Mouse (Mus musculus) MEL-GATA-1-ER (cell line): ENCODE data around the gene Fyb.

Experiments
- DNase-seq: peaks from one replicate; pipeline ENCODE4 v3.0.0-alpha.2; 2012; ENCODE audit warnings: low read depth; ENCODE audit errors: extremely low read depth

Gene Fyb

DNA sequence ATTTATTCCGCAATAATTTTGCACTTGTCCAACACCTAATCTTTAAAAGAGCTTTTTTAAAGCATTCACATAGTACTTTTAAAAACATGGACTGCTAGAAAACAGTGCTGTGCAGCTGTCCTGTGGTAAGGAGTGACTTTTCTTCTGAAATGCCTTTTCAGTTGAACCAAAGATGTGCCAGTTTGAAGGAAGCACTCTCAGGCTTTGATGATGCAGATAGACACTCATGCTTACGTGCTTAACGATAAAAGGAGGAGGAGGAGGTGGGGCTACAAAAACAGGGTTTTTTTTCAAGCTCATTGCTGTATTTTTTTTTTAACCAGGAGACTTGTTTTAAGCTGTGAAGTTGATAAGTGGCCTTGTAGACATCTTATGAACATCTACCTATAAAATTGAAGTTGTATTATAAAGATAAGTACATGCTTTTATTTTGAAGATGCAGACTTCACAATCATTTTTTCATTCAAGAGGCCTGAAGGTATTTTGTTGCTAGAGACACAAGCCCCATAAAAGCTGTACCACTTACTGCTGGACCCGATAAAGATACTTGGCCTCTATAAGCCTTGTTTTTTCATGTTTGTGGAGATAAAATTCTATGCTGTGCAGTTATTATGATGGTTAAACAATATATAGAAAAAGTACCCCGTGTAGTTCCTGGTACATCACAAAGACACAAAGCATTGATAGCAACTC, 70.1 kb downstream of the Fyb start:
- peak; percentile 44 for DNase-seq

DNA sequence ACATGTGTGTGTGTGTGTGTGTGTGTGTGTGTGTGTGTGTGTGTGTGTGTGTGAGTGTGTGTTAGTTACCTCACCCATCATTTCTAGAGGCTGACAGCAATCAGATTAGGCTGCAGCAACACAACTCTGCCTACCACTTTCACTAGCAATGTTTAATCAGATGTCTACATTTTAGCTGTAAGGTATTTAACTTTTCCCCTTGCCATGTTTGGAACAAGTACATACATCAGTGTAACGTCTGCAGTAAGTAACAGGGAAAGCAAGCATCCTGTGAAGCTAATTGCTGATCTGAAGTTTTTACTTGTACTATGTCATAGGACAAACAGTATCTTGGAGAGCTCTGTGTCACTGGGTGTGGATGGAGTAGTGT, 70.6 kb downstream of the Fyb start:
- DNase-seq, result no peak

DNA sequence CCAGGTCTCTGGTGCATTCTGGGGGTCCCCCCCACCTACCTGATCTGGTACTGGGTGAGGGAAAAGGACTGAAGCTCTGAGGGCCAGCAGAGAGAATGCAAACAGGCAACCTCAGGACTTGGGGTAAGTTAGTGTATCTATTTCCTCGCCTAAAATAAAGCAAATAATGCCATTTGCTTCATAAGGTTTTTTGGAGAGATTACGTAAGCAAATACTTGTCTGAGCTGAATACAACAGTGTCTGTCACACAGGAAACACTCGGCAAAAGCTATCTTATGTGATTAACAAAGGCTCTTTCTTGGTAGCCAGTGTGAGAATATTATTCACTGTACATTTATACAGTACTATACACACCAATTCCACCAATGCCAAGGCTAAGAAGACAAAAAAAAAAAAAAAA, 76.0 kb downstream of the Fyb start:
- DNase-seq, result no peak

DNA sequence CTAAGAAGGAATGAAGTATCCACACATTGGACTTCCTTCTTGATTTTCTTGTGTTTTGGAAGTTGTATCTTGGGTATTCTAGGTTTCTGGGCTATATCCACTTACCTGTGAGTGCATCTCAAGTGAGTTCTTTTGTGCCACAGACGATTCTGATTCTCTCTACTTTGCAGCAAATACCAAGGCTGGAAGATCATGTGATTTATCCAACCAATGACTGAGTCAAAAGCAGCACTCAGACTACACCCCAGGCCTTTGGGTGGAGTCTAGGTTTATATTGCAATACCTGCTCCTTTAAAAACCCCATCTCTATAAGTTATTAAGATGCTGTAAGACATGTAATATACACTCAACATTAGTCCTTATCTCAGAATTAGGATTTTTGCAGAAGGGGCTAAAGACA, 77.7 kb downstream of the Fyb start:
- no peak for DNase-seq

DNA sequence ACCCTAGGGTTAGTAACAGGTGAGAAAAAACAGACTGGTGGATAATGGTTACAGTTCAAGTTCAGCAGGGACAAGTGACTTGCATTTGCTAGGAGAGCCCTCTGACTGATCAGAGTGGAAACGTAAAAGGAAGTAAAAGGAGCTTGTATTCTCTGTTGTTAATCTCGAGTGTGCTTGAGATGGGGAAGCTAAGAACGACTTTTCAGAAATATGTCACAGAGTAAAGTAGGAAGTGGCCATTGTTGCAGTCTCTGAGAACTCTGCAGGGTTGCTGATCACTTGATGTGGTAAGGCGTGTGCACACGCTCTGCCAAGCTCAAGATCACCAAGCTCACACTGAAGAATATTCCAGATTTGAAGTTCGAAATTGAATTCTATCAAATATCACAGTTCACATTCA, 78.7 kb downstream of the Fyb start:
- DNase-seq, result peak; percentile 66

DNA sequence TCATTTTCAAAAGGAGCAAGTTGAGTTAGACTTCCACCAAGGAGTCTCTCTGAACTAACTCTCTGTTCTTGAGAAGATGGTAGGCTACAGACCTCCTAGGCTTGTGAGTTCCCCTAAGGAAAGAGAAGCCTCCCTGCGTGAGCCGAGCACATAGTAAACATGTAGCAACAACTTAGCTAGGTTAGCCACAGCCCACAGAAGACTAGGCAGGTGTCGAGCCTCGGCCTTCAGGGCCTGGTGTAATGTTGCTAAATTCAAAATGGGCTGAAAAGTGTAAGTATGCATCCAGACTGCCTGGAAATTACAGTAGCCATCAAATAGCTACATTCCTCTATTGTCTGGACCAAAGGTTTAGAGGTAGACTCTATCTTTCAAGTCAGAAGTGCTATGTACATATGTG, 79.3 kb downstream of the Fyb start:
- DNase-seq, result no peak

DNA sequence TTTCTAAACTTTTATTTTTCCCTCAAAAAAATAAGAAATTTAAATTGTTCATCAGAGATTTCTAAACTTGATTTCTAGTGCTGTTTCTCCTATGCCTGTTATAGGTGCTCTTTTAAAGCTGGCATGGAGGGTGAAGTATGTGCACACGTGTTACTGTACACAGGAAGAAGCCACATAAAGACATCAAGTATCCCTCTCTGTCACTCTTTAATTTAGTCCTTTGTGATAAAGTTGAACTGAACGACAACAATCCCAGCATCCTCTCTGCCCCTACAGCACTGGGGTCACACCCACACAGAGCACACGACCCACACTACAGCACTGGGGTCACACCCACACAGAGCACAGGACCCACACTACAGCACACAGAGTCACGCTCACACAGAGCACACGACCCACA, 88.0 kb downstream of the Fyb start:
- no peak for DNase-seq

DNA sequence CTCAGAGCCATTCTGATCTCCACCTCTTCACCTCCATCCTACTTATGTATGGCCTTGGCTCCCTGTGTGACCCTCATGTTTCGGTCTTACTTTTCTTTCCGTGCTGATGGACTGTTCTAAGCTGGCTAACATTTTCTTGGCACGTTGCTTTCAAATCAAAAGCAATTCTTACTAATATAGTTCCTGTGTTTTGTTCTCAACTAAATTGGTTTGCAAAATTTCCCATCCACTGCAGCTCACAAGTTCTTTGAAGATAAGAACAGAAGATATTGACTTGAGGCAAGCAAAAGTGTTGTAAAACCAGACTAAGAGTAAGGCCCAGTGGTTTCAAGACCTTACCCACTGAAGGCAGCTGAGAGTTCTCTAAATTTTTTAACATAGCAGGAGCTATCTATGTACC, 90.2 kb downstream of the Fyb start:
- DNase-seq, result no peak

DNA sequence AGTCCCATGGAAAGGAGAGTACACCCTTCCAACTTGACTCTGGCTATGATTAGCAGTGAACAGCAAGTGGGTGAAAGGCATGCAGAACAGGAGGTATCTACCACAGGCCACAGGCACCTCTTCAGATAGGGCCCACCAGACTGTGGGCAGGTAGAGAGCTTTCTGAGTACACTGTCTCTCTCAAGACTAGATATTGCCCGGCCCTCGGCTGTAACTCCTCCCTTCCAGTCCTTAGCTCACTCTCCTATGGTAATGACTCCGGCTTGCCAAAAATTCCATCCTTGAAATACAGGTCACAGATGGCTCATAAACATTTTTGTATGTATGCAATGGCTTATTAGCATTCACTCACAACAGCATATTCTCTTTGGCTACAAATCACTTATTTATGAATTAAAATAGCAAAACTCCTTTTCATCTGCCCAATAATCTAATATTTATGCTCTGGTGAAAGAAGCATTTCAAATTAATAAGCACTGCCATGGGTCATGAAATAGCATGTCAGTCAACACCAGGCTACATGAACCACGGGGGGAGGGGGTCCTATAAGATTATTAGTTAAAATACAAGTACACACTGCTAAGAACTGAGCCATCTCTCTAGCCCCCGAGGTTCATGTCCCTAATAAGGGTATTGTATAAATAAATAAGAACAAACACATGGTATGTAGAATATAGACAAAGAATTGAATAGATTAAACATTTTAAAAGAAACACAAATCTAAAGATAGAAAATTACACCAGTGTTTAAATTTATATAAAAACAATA, 93.9 kb downstream of the Fyb start:
- DNase-seq, result no peak

DNA sequence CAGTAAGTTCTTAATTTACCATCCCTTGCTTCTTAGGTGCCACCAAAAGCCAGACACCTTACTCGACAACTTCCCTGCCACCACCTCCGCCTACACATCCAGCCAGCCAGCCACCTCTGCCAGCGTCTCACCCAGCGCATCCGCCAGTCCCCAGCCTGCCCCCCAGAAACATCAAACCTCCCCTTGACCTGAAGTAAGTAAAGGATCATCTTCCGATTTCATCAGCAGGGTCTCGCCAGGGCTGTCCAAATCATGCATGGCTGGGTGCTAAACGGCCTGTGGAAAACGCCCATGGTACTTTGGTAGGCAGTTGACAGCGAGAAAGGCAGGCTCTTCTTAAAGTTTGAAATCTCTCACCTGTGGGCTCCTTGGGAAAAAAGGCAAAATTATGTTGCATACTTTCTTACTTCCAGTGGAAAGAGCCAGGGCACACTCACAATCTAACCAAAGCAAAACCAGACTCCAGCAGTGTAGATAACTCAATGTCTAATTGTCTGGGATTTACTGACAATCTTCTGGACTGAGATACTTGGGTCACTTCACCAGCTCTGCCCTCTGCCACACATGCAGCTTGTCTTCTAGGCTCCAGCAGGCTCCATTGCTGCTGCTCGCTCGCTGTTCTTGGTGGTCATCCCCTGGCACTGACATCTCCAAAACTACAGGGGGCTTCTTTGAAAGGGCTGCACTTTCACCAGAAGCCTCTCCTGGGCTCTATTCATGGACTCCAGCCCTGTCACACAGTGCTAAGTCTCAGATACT, 97.1 kb downstream of the Fyb start:
- no peak for DNase-seq

DNA sequence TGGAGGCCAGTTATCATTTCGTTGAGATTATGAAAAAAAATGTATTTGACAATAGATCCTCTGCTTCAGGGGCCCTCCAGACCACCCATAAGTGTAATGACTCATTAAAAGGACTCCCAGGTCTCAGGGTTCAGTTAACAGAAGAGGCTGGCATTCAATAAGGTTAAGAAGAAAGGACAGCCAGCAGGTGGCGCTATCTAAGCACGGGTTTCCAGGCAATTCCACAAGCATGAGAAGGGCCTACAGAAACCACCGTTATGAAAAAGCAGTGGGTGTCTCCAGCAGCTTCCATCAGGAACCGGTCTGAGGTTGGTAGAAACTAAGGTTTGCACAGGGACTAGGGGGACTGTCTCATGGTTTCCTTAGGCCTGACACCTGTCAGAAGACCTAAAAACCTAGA, 99.9 kb downstream of the Fyb start:
- DNase-seq, result peak; percentile 77

DNA sequence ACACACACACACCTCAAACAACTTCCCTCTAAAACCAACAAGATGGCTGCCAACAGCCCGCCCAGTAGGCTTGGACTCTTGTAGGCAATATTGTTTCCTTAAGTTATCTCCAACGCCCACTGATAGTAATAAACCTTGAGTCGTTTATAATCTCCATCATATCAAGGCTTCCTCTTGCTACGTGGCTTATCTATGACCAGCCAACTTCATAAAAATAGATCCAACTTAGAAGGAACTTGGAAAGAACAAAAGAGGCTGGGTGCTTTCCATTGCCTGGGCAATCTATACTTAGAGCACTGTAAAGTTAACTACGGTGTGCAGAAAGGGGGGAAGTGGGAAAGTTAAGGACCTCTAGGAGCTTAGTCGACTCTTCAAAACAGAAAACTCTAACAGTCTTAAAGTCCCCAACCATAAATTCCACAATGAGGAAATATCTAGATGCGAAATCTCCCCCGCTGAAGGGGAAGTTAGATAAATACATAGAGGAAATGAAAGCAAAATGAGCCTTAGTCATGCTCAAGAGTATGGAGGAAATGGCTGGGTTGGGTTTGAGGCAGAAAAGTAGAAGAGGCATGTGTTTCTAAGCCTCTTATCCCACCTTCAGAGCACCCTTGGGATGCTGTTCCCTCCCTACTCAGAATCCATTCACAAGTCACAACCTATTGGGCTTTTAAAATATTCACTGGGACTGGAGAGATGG, 101.0 kb downstream of the Fyb start:
- DNase-seq, result peak; percentile 65

DNA sequence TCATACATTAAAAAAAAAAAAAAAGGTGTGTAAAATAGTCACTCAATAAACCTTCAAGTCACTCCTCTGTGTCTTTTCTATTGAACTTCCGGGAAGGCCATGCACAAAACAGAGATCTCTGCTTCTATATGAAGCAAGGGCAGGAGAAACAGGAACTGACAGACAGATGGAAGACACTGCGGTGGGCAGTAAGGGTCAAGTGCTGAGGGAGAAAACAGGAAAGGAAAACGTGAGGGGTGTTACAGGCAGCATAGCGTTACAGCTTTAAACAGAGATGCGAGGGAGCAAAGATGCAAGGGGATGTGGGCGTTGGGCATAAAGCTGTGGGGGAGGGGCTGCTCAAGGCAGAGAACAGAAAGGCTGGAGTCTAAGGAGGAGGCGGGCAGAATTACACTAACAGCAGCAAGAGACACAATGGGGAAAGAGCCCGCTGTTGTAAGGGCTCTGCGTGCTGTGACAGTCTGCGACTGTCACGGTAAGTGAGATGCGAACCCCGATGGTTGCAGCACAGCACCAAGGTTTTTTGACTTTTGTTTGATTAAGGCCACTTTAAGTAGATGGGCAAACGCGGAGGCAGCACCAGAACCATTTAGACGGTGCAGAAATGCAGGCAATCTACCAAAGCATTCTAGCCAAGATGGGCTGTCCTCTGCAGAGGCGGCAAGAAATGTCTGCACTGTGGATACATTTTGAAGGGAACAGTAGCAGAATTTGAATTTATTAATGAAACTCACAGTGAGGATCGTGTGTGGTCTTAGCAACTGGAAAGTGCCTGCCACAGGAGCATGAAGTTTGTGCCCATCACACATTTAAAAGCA, 101.9 kb downstream of the Fyb start:
- peak; percentile 4 for DNase-seq

DNA sequence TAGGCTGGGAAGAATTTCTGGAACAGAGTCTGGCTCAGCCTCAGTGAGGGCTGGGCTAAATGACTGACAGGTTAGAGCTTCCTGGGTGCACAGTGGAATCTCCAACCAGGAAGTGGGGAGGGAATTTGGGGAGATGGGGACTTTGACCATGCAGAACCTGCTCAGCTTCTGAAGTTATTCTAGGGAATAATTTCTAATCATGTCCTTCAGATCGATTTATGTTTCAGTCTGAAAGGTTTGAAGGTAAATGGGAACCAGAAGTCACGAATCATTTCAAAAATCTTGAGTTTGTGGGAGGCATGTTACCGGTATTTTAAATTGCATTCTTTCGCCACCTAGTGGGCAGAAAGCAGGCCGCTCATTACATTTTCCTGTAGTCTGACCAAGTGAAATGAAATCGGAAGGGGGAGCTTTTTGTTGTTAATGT, 103.0 kb downstream of the Fyb start:
- peak; percentile 51 for DNase-seq

DNA sequence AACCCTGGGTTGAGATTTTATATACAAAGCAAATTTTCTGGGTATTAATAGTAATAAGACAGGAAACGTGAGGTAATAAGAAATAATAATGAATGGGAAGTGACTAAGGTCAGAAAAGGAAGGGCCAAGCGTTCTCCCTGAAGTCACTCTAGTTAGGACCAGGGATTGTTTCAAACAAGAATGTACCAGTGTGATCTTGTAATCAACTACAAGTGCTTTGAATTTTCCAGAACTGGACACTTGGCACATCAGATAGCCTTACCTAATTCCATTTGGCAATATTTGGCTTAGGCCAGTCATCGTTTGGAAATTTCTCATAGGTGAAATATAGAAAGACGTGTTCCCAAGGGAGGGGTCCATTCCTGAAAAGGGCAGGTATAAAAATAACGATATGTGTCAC, 103.5 kb downstream of the Fyb start:
- no peak for DNase-seq

DNA sequence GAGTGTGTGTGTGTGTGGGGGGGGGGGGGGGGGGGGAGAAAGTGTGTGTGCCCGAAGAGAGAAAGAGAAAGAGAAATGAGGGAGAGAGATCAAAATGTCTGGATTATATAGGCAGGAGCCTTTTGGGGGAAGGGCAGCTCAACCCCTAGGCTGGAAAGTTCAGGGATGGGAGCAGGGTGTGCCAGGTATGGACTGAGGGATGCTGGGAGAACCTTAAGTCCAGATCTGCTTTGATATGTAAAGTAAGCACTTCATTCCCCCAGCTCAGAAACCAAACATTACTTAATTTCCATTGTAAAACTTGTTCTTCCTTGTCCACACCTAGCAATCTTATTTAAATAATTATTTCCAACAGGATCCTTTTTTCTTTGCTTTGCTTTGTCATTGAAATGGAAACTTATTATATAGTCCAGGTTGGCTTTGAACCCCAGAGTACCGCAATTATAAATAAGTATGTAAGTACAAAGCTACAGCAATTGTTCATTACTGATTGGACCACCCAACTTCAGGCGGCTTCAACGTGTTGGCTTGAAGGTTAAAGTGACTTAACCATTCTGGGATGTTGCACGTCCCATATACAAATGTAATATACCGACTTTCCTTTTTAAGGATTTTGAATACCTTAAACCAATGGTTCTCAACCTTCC, 105.9 kb downstream of the Fyb start:
- no peak for DNase-seq

DNA sequence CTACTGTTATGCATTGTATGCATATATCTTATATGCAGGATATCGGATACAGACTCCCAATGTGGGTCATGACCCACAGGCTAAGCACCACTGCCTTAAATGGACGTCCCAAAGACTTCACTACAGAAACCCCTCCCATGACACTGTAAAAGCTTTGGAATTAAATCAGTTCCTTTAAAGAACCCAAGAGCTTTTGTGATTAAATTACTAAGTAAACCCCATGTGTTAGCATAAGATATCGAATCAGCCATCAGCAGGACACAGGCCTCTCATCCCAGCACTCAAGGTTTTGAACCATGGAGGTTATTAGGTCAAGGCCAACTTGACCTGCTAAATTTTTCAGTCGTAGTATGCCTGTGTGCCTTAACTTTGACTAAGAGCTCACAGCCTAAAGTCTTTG, 106.5 kb downstream of the Fyb start:
- DNase-seq, result no peak

DNA sequence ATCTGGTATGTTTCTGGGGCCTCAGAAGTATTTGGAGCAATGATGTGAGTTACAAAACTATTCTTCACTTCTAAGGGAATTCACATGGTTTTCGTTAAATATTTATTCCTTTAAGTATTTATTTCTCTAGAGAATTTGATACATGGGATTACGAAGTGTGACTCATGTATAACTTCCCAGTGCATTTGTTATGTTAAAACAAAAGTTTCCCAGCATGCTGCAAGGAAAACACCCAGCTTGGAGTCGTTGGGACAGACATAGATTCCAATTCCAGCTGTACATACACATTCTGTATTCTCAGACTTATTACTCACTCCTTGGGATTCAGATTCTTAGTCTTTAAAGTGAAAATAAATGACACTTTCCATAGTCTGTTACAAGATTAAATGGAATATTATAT, 112.8 kb downstream of the Fyb start:
- DNase-seq, result no peak

DNA sequence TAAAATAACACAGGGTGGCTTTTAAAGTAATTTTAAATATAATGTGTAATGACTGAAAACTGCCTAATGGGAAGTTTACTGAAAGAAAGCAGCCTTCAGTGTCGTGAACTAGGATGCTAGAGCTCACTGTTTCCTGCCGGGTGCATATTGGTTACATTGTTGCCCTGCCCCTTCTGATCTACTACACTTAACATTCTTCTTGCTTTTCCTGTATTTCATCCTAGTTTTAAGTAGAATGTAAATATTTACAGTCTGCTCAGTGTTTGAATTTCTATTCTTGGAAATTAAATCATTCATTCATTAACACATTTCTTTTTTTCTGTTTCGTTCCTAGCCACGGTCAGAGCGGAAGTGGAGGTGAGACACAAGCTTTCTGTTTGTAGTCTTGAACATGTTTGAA, 119.6 kb downstream of the Fyb start:
- no peak for DNase-seq

DNA sequence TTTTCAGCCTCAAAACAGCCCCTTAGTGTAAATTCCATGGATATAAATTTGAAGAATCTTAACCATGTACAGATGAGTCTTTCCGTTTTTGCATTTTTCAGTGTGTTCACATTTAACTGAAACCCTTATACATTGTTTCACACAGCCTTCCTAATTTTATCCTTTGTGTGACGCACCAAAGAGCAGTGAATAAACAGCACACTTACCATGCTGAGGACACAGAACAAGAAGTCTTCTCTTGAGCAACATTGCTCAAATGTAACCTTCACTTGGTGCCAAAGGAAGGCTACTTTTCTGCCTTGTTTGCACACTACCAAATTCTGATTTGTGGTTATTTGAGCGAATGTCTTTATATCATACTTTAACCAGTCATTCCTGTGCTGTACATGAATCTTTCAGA, 122.8 kb downstream of the Fyb start:
- no peak for DNase-seq

DNA sequence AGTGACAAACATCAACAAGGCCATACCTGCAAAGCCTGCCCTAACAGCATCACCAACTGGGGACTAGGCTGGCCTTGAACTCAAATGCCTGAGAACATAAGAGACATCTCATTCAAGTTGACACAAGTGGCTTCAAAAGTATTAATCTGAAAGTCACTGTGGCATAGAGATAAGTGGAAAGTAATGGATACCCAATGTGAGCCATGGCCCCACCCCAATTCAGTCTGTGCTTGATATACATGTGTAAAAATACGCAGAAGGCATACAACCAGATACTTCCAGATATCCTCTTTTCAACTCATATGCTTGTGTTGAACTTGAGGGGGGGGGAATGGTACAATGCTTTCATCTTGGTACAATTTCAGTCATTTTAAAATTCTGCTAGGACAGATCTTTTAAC, 124.4 kb downstream of the Fyb start:
- no peak for DNase-seq
